Mouse (Mus musculus): ENCODE results near the gene Snd1. TPM values are rescaled to one million over a fixed set of nuclear protein-coding genes. Genes with fewer than 3 reads are reported as not detected.

The Snd1 gene
- polyA plus RNA-seq, 1 experiment from 2014 or later, result 82.0 TPM

- Histone ChIP-seq H3K9ac (peak overlapping the region; percentile 93), H3K9me3 (no peaks in the 10 kb centered on the region), H3K27ac (peak overlapping the region; percentile 98), H3K4me1 (peaks cover 47% of the 10 kb centered on the region), H3K4me2 (peak overlapping the region; percentile 91), H3K4me3 (peak overlapping the region; percentile 81), H3K27me3 (replicated peaks) (no peaks in the 10 kb centered on the region), H3K36me3 (replicated peaks) (no peaks in the 10 kb centered on the region)
- peak; percentile 83 for ATAC-seq (replicated peaks)
- under 1% methylated on average over 58 of the region's 58 CpGs for WGBS
Measured at GRCm38 (mm10) chr6:28832751-28833291, 357.9 kb downstream of the Snd1 start.

GRCm38 (mm10) chr6:28833380-28833822, 358.5 kb downstream of the Snd1 start:
- Histone ChIP-seq H3K9ac (peak overlapping the region; percentile 93), H3K36me3 (replicated peaks) (no peaks in the 10 kb centered on the region), H3K9me3 (no peaks in the 10 kb centered on the region), H3K27me3 (replicated peaks) (no peaks in the 10 kb centered on the region), H3K27ac (peak overlapping the region; percentile 98), H3K4me2 (peak overlapping the region; percentile 91), H3K4me1 (peaks cover 43% of the 10 kb centered on the region), H3K4me3 (peak overlapping the region; percentile 81)
- peak; percentile 81 for ATAC-seq (replicated peaks)
- 0% methylated on average over 38 of the region's 43 CpGs for WGBS

- 31% methylated on average over 2 of the region's 2 CpGs for WGBS
- Histone ChIP-seq H3K4me1 (peaks cover 36% of the 10 kb centered on the region), H3K9ac (peak overlapping the region; percentile 93), H3K4me2 (peak overlapping the region; percentile 91), H3K9me3 (no peaks in the 10 kb centered on the region), H3K27me3 (replicated peaks) (no peaks in the 10 kb centered on the region), H3K27ac (peak overlapping the region; percentile 98), H3K4me3 (peak overlapping the region; percentile 81), H3K36me3 (replicated peaks) (no peaks in the 10 kb centered on the region)
- ATAC-seq (replicated peaks), result no peak
Measured at GRCm38 (mm10) chr6:28834046-28834445, 359.1 kb downstream of the Snd1 start.

GRCm38 (mm10) chr6:28836600-28836999, 361.7 kb downstream of the Snd1 start:
- H3K9me3 ChIP-seq, result no peaks in the 10 kb centered on the region
- no peak overlapping the region for H3K9ac ChIP-seq
- H3K4me1 ChIP-seq, result peaks cover 13% of the 10 kb centered on the region
- H3K4me3 ChIP-seq, result no peak overlapping the region
- no peak for ATAC-seq (replicated peaks)
- no peak overlapping the region for H3K27ac ChIP-seq
- no peaks in the 10 kb centered on the region for H3K36me3 ChIP-seq (replicated peaks)
- no peaks in the 10 kb centered on the region for H3K27me3 ChIP-seq (replicated peaks)
- H3K4me2 ChIP-seq, result no peak overlapping the region

GRCm38 (mm10) chr6:28841569-28841968, 366.6 kb downstream of the Snd1 start:
- no peaks in the 10 kb centered on the region for H3K36me3 ChIP-seq (replicated peaks)
- H3K4me2 ChIP-seq, result no peak overlapping the region
- H3K27ac ChIP-seq, result no peak overlapping the region
- H3K9ac ChIP-seq, result no peak overlapping the region
- H3K4me3 ChIP-seq, result no peak overlapping the region
- no peaks in the 10 kb centered on the region for H3K9me3 ChIP-seq
- WGBS, result 70% methylated on average over 3 of the region's 3 CpGs
- ATAC-seq (replicated peaks), result no peak
- H3K4me1 ChIP-seq, result peaks cover 17% of the 10 kb centered on the region
- no peaks in the 10 kb centered on the region for H3K27me3 ChIP-seq (replicated peaks)

- Histone ChIP-seq H3K4me3 (no peak overlapping the region), H3K4me2 (no peak overlapping the region), H3K27me3 (replicated peaks) (no peaks in the 10 kb centered on the region), H3K36me3 (replicated peaks) (no peaks in the 10 kb centered on the region), H3K9ac (no peak overlapping the region), H3K4me1 (peaks cover 19% of the 10 kb centered on the region), H3K27ac (peak overlapping the region; percentile 65), H3K9me3 (no peaks in the 10 kb centered on the region)
- peak; percentile 87 for ATAC-seq (replicated peaks)
- WGBS, result 20% methylated on average over 4 of the region's 4 CpGs
Measured at GRCm38 (mm10) chr6:28842375-28843276, 367.7 kb downstream of the Snd1 start.

- WGBS, result 36% methylated on average over 4 of the region's 4 CpGs
- Histone ChIP-seq H3K9ac (no peak overlapping the region), H3K36me3 (replicated peaks) (no peaks in the 10 kb centered on the region), H3K27me3 (replicated peaks) (no peaks in the 10 kb centered on the region), H3K4me3 (no peak overlapping the region), H3K27ac (no peak overlapping the region), H3K4me1 (peaks cover 26% of the 10 kb centered on the region), H3K4me2 (no peak overlapping the region), H3K9me3 (no peaks in the 10 kb centered on the region)
- no peak for ATAC-seq (replicated peaks)
Measured at GRCm38 (mm10) chr6:28845610-28846009, 370.7 kb downstream of the Snd1 start.

GRCm38 (mm10) chr6:28847616-28848015, 372.7 kb downstream of the Snd1 start:
- Histone ChIP-seq H3K4me3 (no peak overlapping the region), H3K9me3 (no peaks in the 10 kb centered on the region), H3K4me1 (peaks cover 26% of the 10 kb centered on the region), H3K36me3 (replicated peaks) (no peaks in the 10 kb centered on the region), H3K4me2 (no peak overlapping the region), H3K27me3 (replicated peaks) (no peaks in the 10 kb centered on the region), H3K9ac (no peak overlapping the region), H3K27ac (no peak overlapping the region)
- no peak for ATAC-seq (replicated peaks)
- 72% methylated on average over 6 of the region's 6 CpGs for WGBS

- ATAC-seq (replicated peaks), result no peak
- no peak overlapping the region for H3K27ac ChIP-seq
- 76% methylated on average over 6 of the region's 6 CpGs for WGBS
- H3K4me1 ChIP-seq, result peaks cover 25% of the 10 kb centered on the region
- no peak overlapping the region for H3K9ac ChIP-seq
- H3K9me3 ChIP-seq, result no peaks in the 10 kb centered on the region
- H3K4me2 ChIP-seq, result no peak overlapping the region
- no peaks in the 10 kb centered on the region for H3K36me3 ChIP-seq (replicated peaks)
- no peak overlapping the region for H3K4me3 ChIP-seq
- no peaks in the 10 kb centered on the region for H3K27me3 ChIP-seq (replicated peaks)
Measured at GRCm38 (mm10) chr6:28848285-28848794, 373.4 kb downstream of the Snd1 start.

GRCm38 (mm10) chr6:28848891-28849290, 374.0 kb downstream of the Snd1 start:
- no peak overlapping the region for H3K27ac ChIP-seq
- 41% methylated on average over 9 of the region's 9 CpGs for WGBS
- peaks cover 30% of the 10 kb centered on the region for H3K4me1 ChIP-seq
- no peak overlapping the region for H3K9ac ChIP-seq
- H3K27me3 ChIP-seq (replicated peaks), result no peaks in the 10 kb centered on the region
- no peaks in the 10 kb centered on the region for H3K9me3 ChIP-seq
- H3K4me2 ChIP-seq, result no peak overlapping the region
- no peak overlapping the region for H3K4me3 ChIP-seq
- no peaks in the 10 kb centered on the region for H3K36me3 ChIP-seq (replicated peaks)
- no peak for ATAC-seq (replicated peaks)

GRCm38 (mm10) chr6:28849317-28849716, 374.4 kb downstream of the Snd1 start:
- H3K36me3 ChIP-seq (replicated peaks), result no peaks in the 10 kb centered on the region
- 34% methylated on average over 3 of the region's 3 CpGs for WGBS
- ATAC-seq (replicated peaks), result 0 out of 2 replicates have a peak, but pooled peaks have one; percentile 13
- no peak overlapping the region for H3K4me2 ChIP-seq
- H3K4me1 ChIP-seq, result peaks cover 35% of the 10 kb centered on the region
- no peaks in the 10 kb centered on the region for H3K27me3 ChIP-seq (replicated peaks)
- H3K4me3 ChIP-seq, result no peak overlapping the region
- no peak overlapping the region for H3K27ac ChIP-seq
- no peaks in the 10 kb centered on the region for H3K9me3 ChIP-seq
- no peak overlapping the region for H3K9ac ChIP-seq

- Histone ChIP-seq H3K27me3 (replicated peaks) (no peaks in the 10 kb centered on the region), H3K27ac (no peak overlapping the region), H3K4me3 (no peak overlapping the region), H3K4me2 (no peak overlapping the region), H3K4me1 (peaks cover 44% of the 10 kb centered on the region), H3K36me3 (replicated peaks) (no peaks in the 10 kb centered on the region), H3K9ac (no peak overlapping the region), H3K9me3 (no peaks in the 10 kb centered on the region)
- no peak for ATAC-seq (replicated peaks)
- 90% methylated on average over 9 of the region's 9 CpGs for WGBS
Measured at GRCm38 (mm10) chr6:28850326-28850900, 375.5 kb downstream of the Snd1 start.
